17 mouse cellular contexts compared by ENCODE assay signal in genomic region chr14:29903574-29903973, GRCm38 (mm10).
"Had no signal": no experiment of that assay in that cellular context is flagged by ENCODE, and none has a peak within 500 bp of the region (broad histone marks: within the 10 kb centered on the region; RNA-seq: fewer than 3 reads in every experiment).

No protein-coding gene starts in this region.

- H3K9ac ChIP-seq: kidney, embryonic 15.5 days; limb, embryonic 12.5 days; liver, embryonic 13.5 days; liver, postnatal 0 days; midbrain, embryonic 15.5 days; neural tube, embryonic 12.5 days had no signal

- H3K4me1 ChIP-seq: kidney, embryonic 15.5 days; limb, embryonic 12.5 days; liver, embryonic 13.5 days; megakaryocyte, embryonic 14.5 days; midbrain, embryonic 15.5 days; neural tube, embryonic 12.5 days had no signal

- H3K9me3 ChIP-seq: kidney, embryonic 15.5 days; limb, embryonic 12.5 days; liver, embryonic 13.5 days; megakaryocyte, embryonic 14.5 days; midbrain, embryonic 15.5 days; neural tube, embryonic 12.5 days had no signal

- H3K36me3 ChIP-seq: kidney, embryonic 15.5 days; limb, embryonic 12.5 days; liver, embryonic 13.5 days; midbrain, embryonic 15.5 days; neural tube, embryonic 12.5 days had no signal

- H3K27me3 ChIP-seq: kidney, embryonic 15.5 days; limb, embryonic 12.5 days; liver, embryonic 13.5 days; midbrain, embryonic 15.5 days; neural tube, embryonic 12.5 days had no signal

- H3K4me2 ChIP-seq: kidney, embryonic 15.5 days; limb, embryonic 12.5 days; liver, embryonic 13.5 days; midbrain, embryonic 11.5 days; midbrain, embryonic 15.5 days; neural tube, embryonic 12.5 days had no signal

- DNase-seq: kidney, adult 18-20 months; kidney, postnatal 25 days; layer of hippocampus, adult 9-11 months; layer of hippocampus, postnatal 36 days; liver; liver, embryonic 13.5 days; liver, postnatal 0 days; lung, postnatal 14 days; retina, postnatal 1 day; thymus, postnatal 36 days had no signal

- ATAC-seq: liver, postnatal 0 days; midbrain, embryonic 15.5 days had no signal

- H3K4me3 ChIP-seq: kidney, embryonic 15.5 days; limb, embryonic 12.5 days; liver, embryonic 13.5 days; megakaryocyte, embryonic 14.5 days; midbrain, embryonic 15.5 days; neural tube, embryonic 12.5 days had no signal

- H3K27ac ChIP-seq: kidney, embryonic 15.5 days; limb, embryonic 12.5 days; liver, embryonic 13.5 days; macrophage; midbrain, embryonic 15.5 days; neural tube, embryonic 12.5 days had no signal
